Mouse (Mus musculus) monocyte, adult 2 months (primary cell): ENCODE data around the gene Slc2a4.
A peak's percentile ranks its signal among the peaks of the same experiment; 100 is the strongest.
"Not testable (repeated sequence)": the region's sequence is repeated elsewhere in the genome, so short reads cannot be mapped to it uniquely, and the experiment has no call there.

Experiments used
- DNase-seq, 2 experiments: peaks; one replicate each; pipeline ENCODE4 v3.0.0; 2022; ENCODE audit warnings: low spot score in 2 of 2, low read depth in 1 of 2

The Slc2a4 gene

GRCm38 (mm10) chr11:69921114-69922011 is 26.6 kb downstream of the Slc2a4 start, which contains the start of gene Eif5a:
TSS of gene Eif5a (minus strand) at chr11:69921958.
- DNase-seq = peak; percentile 100

- DNase-seq = no peak
These were observed 27.5 kb downstream of the Slc2a4 start for GRCm38 (mm10) chr11:69920266-69921031.

- DNase-seq = peak; percentile 65 to 75
These were observed 28.2 kb downstream of the Slc2a4 start for GRCm38 (mm10) chr11:69919661-69920265.

GRCm38 (mm10) chr11:69919053-69919452 is 28.9 kb downstream of the Slc2a4 start:
- no peak for DNase-seq

- DNase-seq = no peak
These were observed 29.9 kb downstream of the Slc2a4 start for GRCm38 (mm10) chr11:69918118-69918517.

- no peak for DNase-seq
These were observed 30.5 kb downstream of the Slc2a4 start for GRCm38 (mm10) chr11:69917379-69917948.

- DNase-seq = not testable (repeated sequence)
These were observed 31.2 kb downstream of the Slc2a4 start for GRCm38 (mm10) chr11:69916652-69917378.

- no peak for DNase-seq
These were observed 32.0 kb downstream of the Slc2a4 start for GRCm38 (mm10) chr11:69915667-69916627.

- DNase-seq = no peak
These were observed 33.0 kb downstream of the Slc2a4 start for GRCm38 (mm10) chr11:69914917-69915430.

GRCm38 (mm10) chr11:69914372-69914764 is 33.6 kb downstream of the Slc2a4 start:
- DNase-seq = no peak

GRCm38 (mm10) chr11:69913554-69914371 is 34.2 kb downstream of the Slc2a4 start, which contains the start of gene Gps2:
TSS of gene Gps2 (plus strand) at chr11:69913888.
- peak in 1 of 2 experiments; percentile 83 for DNase-seq

GRCm38 (mm10) chr11:69912716-69913530 is 35.1 kb downstream of the Slc2a4 start:
- DNase-seq = no peak

GRCm38 (mm10) chr11:69911701-69912100 is 36.3 kb downstream of the Slc2a4 start:
- no peak for DNase-seq

GRCm38 (mm10) chr11:69910781-69911560 is 37.0 kb downstream of the Slc2a4 start:
- DNase-seq = no peak

GRCm38 (mm10) chr11:69910177-69910576 is 37.8 kb downstream of the Slc2a4 start:
- no peak for DNase-seq

- no peak for DNase-seq
These were observed 38.8 kb downstream of the Slc2a4 start for GRCm38 (mm10) chr11:69909174-69909573.

GRCm38 (mm10) chr11:69908645-69909044 is 39.3 kb downstream of the Slc2a4 start:
- no peak for DNase-seq
